Mouse (Mus musculus) cerebellum, adult 9-10 months (tissue): Measurements from ENCODE around the gene Kcnj16.

Experiments
- DNase-seq: peaks from one replicate; pipeline ENCODE4 v3.0.0; 2022

Kcnj16 gene

GRCm38 (mm10) chr11:111057435-111057834 is 89.6 kb downstream of the Kcnj16 start:
- DNase-seq: no peak

GRCm38 (mm10) chr11:111059440-111059839 is 91.6 kb downstream of the Kcnj16 start:
- DNase-seq: no peak

GRCm38 (mm10) chr11:111060216-111060615 is 92.4 kb downstream of the Kcnj16 start:
- DNase-seq: no peak

GRCm38 (mm10) chr11:111064751-111065527 is 97.1 kb downstream of the Kcnj16 start:
- no peak for DNase-seq

- peak; percentile 35 for DNase-seq
Observed at GRCm38 (mm10) chr11:111065635-111066298, 97.9 kb downstream of the Kcnj16 start, which contains the start of gene Kcnj2. Gene Kcnj2, plus strand, starts transcription at chr11:111066164.

- no peak for DNase-seq
Observed at GRCm38 (mm10) chr11:111066299-111066691, 98.5 kb downstream of the Kcnj16 start.

GRCm38 (mm10) chr11:111067787-111068186 is 100.0 kb downstream of the Kcnj16 start:
- no peak for DNase-seq

- DNase-seq: no peak
Observed at GRCm38 (mm10) chr11:111070460-111070859, 102.6 kb downstream of the Kcnj16 start.

GRCm38 (mm10) chr11:111074131-111074530 is 106.3 kb downstream of the Kcnj16 start:
- DNase-seq: no peak
